Mouse (Mus musculus) forebrain, embryonic 13.5 days (tissue): ENCODE measurements at regions not wholly inside any gene's neighbourhood (a gene's known extent, or its start where the extent isn't known, plus 50 kb on each side); places are given as distances from the start of the nearest gene placed in this dataset.

Source experiments
- ATAC-seq: fragments of 200-750 bp; cut with Nextera tagmentation; 2 replicates; pipeline ENCODE4 v1.8.0; 2017
- H3K27ac ChIP-seq: fragments of 300-500 bp; sonication (generic); 2 replicates; pipeline ENCODE4 v1.5.1; 2015; ENCODE audit warnings: inconsistent platforms, mild to moderate bottlenecking, moderate library complexity
- H3K27me3 ChIP-seq: fragments of 300-500 bp; sonication (generic); 2 replicates; pipeline ENCODE4 v1.6.1; 2015; ENCODE audit warnings: mild to moderate bottlenecking, inconsistent platforms
- H3K36me3 ChIP-seq: fragments of 300-500 bp; sonication (generic); 2 replicates; pipeline ENCODE4 v1.6.1; 2015; ENCODE audit warnings: mild to moderate bottlenecking, inconsistent platforms; ENCODE audit not compliant: poor library complexity, severe bottlenecking
- H3K4me1 ChIP-seq: fragments of 300-500 bp; sonication (generic); 2 replicates; pipeline ENCODE4 v1.6.1; 2015; ENCODE audit warnings: inconsistent platforms
- H3K4me2 ChIP-seq: fragments of 300-500 bp; sonication (generic); 2 replicates; pipeline ENCODE4 v1.6.1; 2015; ENCODE audit warnings: inconsistent platforms, mild to moderate bottlenecking, moderate library complexity
- H3K4me3 ChIP-seq: fragments of 300-500 bp; sonication (generic); 2 replicates; pipeline ENCODE4 v1.5.1; 2015; ENCODE audit warnings: mild to moderate bottlenecking, inconsistent platforms
- H3K9ac ChIP-seq: fragments of 300-500 bp; sonication (generic); 2 replicates; pipeline ENCODE4 v1.6.1; 2015; ENCODE audit warnings: mild to moderate bottlenecking, inconsistent platforms
- H3K9me3 ChIP-seq: fragments of 300-500 bp; sonication (generic); replicated peaks from 2 replicates; pipeline ENCODE4 v1.6.1; 2016; ENCODE audit warnings: inconsistent platforms
- WGBS: fragments of 180-500 bp; shearing (Covaris S2); methylation state at CpG from one replicate; pipeline ENCODE4 v1.1.7; 2015; 5-methylcytosine and 5-hydroxymethylcytosine counted together

DNA sequence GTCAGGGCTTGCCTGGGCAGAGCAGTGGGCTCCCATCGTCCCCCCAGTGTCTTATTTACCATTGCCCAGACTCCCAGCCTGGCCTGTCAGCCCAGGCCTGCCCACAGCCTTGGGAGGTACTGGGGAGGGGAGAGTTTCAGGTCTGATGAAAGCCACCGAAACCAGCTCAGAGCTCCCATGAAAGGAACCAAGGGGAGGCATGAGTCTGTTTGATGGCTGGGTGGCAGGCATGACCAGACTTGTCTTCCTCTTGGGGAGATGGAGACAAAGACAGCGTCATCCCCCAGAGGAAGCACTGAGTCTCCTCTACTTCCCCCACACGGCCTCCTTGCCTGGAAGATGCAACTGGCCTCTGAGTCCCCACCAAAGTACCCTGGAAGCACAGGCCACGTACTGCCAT is 196.7 kb downstream of the Opa1 start:
- no peak for ATAC-seq
- Histone ChIP-seq H3K4me3 (no peak overlapping the region), H3K9me3 (no peaks in the 10 kb centered on the region), H3K27me3 (no peaks in the 10 kb centered on the region), H3K36me3 (no peaks in the 10 kb centered on the region), H3K4me1 (peaks cover 17% of the 10 kb centered on the region), H3K27ac (no peak overlapping the region), H3K9ac (no peak overlapping the region), H3K4me2 (no peak overlapping the region)
- WGBS = 44% methylated on average over 5 of the region's 5 CpGs

DNA sequence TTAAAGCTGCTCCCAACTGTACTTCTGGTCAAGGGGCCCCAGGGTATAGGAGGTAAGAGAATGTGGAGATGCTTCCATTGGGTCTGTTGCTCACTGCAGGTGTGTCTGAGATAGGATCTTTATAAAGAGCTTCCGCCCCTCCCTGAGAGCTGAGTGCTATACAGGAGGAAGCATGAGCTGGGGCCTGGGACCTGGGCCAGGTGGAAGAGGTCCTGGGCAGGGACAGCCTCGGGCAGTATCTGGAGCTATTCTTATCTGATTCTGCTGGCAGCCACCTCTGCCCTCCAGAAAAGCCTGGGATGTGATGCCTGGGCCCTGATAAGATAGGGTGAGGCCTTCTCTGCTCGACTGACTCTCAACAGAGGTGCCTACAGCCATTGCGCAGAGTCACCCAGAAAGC is 203.3 kb downstream of the Opa1 start:
- Histone ChIP-seq H3K4me2 (no peak overlapping the region), H3K27ac (no peak overlapping the region), H3K36me3 (no peaks in the 10 kb centered on the region), H3K27me3 (no peaks in the 10 kb centered on the region), H3K4me1 (no peaks in the 10 kb centered on the region), H3K9ac (no peak overlapping the region), H3K9me3 (no peaks in the 10 kb centered on the region), H3K4me3 (no peak overlapping the region)
- no peak for ATAC-seq
- WGBS = 90% methylated on average over 4 of the region's 4 CpGs

DNA sequence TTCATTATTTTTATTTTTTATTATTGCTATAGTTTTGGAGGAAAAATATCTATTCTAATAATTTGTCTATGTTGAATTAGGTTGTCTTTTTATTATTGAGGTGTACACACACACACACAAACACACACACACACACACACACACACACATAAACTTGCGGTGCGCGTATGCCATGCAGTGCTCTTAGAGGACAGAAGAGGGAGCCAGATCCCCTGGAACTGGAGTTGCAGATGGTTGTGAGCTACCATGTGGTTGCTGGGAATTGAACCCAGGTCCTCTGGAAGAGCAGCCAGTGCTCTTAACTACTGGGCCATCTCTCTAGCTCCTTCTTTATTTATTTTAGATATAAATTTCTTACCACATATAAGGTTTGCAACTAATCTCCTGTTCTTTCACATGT is 206.0 kb downstream of the Opa1 start:
- Histone ChIP-seq H3K27me3 (no peaks in the 10 kb centered on the region), H3K27ac (no peak overlapping the region), H3K4me2 (no peak overlapping the region), H3K9ac (no peak overlapping the region), H3K9me3 (no peaks in the 10 kb centered on the region), H3K4me1 (no peaks in the 10 kb centered on the region), H3K4me3 (no peak overlapping the region), H3K36me3 (no peaks in the 10 kb centered on the region)
- WGBS = 96% methylated on average over 3 of the region's 3 CpGs
- no peak for ATAC-seq

DNA sequence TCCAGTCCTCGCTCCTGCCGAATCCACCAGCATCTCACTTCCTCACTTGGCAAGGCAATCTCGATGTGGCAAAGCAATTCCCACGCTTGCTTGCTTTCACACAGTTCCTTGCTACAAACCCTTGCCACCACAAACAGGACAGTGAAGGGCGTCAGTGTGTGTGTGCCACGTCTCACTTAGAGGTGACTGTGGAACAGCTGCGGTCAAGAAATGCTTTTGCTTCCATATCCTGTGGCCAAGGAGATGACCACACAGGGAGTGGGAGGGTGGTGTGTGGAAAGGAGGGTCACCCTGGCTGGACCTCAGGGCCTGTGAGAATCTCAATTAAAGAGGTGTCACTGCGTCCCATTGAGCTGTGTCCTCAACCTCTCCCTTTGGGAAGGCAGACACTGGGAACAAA is 207.4 kb downstream of the Opa1 start:
- Histone ChIP-seq H3K27me3 (no peaks in the 10 kb centered on the region), H3K4me3 (no peak overlapping the region), H3K4me1 (no peaks in the 10 kb centered on the region), H3K4me2 (no peak overlapping the region), H3K9me3 (no peaks in the 10 kb centered on the region), H3K27ac (no peak overlapping the region), H3K9ac (no peak overlapping the region), H3K36me3 (no peaks in the 10 kb centered on the region)
- no peak for ATAC-seq
- 90% methylated on average over 8 of the region's 8 CpGs for WGBS

DNA sequence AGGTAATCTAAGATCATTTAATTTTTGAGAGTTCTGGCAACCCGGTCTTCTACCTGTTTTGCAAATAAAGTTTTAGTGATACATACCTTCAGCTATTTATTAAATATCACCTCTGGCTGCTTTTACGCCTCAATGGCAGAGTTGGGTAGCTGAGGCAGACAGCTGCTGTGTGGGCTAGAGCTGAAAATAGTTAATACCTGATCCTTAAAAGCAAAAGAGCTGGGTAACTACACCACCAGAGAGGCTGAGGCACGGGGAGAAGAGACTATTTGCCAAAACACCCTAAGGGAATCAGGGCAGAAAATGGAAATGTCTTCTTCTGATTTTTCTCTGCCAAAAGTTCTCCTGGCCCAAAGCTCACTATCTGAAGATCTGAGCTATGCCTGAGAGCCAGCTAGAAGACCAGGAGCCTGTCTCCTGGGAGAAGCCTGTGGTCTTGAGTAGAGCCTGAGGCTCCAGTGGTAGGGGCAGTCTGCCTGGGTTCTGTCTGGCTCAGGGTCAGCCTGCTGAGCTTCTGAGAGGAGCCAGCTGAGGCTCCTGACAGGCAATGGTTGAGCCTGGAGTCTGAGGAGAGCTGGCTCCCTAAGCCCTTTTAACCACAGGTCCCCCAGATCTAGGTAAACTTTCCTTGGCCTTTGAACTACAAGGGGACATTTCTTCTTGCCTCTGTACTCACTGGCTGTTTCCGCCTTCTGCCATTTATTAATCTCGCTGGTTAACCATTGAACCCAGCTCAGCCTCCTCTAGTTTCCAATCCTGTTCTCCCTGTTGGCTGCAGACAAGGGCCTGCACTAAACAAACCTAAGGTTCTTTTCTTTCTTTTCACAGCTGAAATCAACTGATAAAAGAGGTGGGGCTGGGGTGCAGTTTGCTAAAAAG is 208.7 kb downstream of the Opa1 start:
- 77% methylated on average over 5 of the region's 5 CpGs for WGBS
- no peaks in the 10 kb centered on the region for H3K36me3 ChIP-seq
- H3K27ac ChIP-seq = no peak overlapping the region
- H3K4me1 ChIP-seq = no peaks in the 10 kb centered on the region
- no peaks in the 10 kb centered on the region for H3K9me3 ChIP-seq
- H3K4me3 ChIP-seq = no peak overlapping the region
- no peaks in the 10 kb centered on the region for H3K27me3 ChIP-seq
- H3K4me2 ChIP-seq = no peak overlapping the region
- ATAC-seq = no peak
- no peak overlapping the region for H3K9ac ChIP-seq

DNA sequence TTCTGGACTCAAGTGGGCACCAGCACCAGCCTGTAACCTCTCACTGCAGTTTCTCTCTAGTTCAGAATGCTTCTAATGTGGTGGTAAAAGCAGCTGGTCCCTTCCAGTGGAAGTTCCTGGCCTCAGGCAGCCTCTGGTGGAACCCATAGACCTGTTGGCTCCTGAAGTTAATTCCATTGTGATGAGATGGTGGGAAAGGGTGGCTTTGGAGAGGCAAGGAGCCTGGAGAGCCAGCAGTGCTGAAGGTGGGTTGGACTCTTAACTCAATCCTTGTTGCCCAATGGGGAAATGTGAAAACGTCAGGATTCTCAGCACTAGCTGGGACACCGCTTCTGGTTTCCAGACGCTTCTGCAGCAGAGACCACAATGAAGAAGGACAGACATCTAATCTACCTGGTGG is 210.9 kb downstream of the Opa1 start:
- Histone ChIP-seq H3K4me3 (no peak overlapping the region), H3K4me2 (no peak overlapping the region), H3K27me3 (no peaks in the 10 kb centered on the region), H3K9me3 (no peaks in the 10 kb centered on the region), H3K4me1 (no peaks in the 10 kb centered on the region), H3K9ac (no peak overlapping the region), H3K27ac (no peak overlapping the region), H3K36me3 (no peaks in the 10 kb centered on the region)
- WGBS = 94% methylated on average over 3 of the region's 3 CpGs
- no peak for ATAC-seq

DNA sequence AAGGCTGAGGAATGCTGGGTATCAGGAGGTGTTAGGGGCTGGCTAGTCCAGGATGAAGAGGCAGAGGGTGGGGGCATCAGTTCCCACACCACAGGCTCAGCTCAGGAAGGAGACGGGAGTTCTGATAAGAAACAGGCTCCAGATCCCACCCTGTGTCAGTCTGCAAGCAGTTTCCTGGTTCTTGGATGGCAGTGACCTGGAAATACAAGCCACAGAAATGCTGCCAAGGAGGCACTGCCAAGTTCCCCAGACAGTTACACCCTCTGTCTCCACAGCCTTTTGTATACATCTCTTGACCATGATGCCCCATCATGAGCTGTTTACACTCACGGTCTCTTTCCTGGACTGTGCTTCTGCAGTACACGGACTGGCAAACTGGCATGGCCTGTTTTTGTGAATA is 220.1 kb downstream of the Opa1 start:
- no peak for ATAC-seq
- H3K27ac ChIP-seq = no peak overlapping the region
- no peaks in the 10 kb centered on the region for H3K9me3 ChIP-seq
- H3K4me3 ChIP-seq = no peak overlapping the region
- peaks cover 6% of the 10 kb centered on the region; the same call in 1 of the 2 replicates for H3K27me3 ChIP-seq
- WGBS = 66% methylated on average over 3 of the region's 3 CpGs
- H3K36me3 ChIP-seq = no peaks in the 10 kb centered on the region
- H3K4me2 ChIP-seq = no peak overlapping the region
- peaks cover 16% of the 10 kb centered on the region for H3K4me1 ChIP-seq
- H3K9ac ChIP-seq = no peak overlapping the region

DNA sequence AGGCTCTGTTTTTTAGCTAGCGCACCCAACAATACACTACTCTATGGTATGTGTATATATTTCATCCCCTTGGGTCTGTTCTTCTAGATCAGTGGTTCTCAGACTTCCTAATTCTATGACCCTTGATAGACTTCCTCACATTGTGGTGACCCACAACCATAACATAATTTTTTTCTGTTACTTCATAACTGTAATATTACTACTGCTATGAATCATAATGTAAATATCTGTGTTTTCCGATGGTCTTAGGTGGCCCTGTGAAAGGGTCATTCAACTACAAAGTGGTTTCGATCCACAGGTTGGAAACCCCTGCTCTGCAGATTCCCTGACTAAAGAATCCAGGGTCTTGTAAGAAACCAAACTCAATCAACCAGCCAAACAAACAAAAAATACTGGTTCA is 220.8 kb downstream of the Opa1 start:
- Histone ChIP-seq H3K9me3 (no peaks in the 10 kb centered on the region), H3K4me1 (peaks cover 16% of the 10 kb centered on the region), H3K36me3 (no peaks in the 10 kb centered on the region), H3K27ac (no peak overlapping the region), H3K27me3 (peaks cover 6% of the 10 kb centered on the region; the same call in 1 of the 2 replicates), H3K4me2 (no peak overlapping the region), H3K9ac (no peak overlapping the region), H3K4me3 (no peak overlapping the region)
- WGBS = 85% methylated on average over 3 of the region's 3 CpGs
- ATAC-seq = no peak

DNA sequence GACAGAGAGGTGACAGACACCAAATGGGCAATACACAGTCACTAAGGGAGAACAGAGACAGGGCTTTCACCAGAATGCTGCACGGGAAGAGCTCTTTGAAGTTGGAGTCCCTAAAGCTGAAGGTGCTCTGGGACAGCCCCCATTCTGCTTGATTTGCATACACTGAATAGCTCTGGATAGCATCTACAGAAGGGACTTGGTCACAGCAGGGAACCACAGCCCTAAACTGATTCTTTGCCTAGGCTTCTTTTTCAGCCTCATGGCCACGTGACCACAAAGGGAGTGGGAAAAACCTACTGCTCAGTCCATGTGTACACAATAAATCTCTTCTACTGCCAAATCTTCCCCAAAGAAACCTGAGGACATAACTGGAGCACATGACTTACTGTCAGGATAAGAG is 221.3 kb downstream of the Opa1 start:
- Histone ChIP-seq H3K4me3 (no peak overlapping the region), H3K36me3 (no peaks in the 10 kb centered on the region), H3K9me3 (no peaks in the 10 kb centered on the region), H3K27ac (no peak overlapping the region), H3K4me1 (peaks cover 16% of the 10 kb centered on the region), H3K27me3 (peaks cover 6% of the 10 kb centered on the region; the same call in 1 of the 2 replicates), H3K4me2 (no peak overlapping the region), H3K9ac (no peak overlapping the region)
- ATAC-seq = no peak
- 10% methylated on average over 2 of the region's 2 CpGs for WGBS

DNA sequence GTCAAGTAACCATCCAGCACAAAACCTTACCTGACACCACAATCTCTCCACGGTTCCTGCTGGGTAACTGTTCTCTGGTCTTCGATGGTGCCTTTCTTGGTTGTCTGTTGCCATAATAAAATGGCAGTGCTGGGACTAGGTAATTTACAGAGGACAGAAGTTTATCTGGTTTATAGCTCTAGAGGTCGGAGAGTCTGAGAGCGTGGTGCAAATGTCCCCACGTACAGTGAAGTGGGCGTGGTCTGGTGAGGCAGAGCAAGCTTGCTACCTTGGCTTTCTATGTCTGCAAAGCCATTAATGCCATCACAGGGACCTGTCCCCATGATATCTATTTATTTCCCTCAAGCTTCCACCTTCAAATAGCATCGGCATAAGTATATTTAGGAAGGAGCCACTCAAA is 223.0 kb downstream of the Opa1 start:
- H3K4me1 ChIP-seq = peaks cover 16% of the 10 kb centered on the region
- no peaks in the 10 kb centered on the region for H3K9me3 ChIP-seq
- no peak overlapping the region for H3K27ac ChIP-seq
- H3K4me2 ChIP-seq = no peak overlapping the region
- H3K36me3 ChIP-seq = no peaks in the 10 kb centered on the region
- peaks cover 6% of the 10 kb centered on the region; the same call in 1 of the 2 replicates for H3K27me3 ChIP-seq
- no peak overlapping the region for H3K4me3 ChIP-seq
- 92% methylated on average over 7 of the region's 7 CpGs for WGBS
- ATAC-seq = no peak
- H3K9ac ChIP-seq = no peak overlapping the region

DNA sequence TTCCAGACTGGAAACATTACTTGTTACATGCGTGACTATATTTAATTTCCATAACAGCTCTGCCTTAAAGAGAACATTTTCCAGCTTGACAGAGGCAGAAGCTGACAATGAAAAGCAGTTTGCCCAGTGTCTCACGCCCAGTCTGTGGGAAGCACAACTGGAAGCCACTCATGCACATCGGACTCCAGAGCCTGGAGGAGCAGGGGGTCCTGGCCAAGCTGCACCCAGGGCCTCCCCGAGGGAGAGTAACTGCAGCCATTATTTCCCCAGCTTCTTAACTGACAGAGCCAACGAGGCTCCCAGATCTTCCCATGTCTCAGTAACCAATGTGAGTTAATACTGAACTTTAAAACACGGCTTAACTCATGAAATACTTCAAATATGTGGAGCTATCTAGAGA is 223.5 kb downstream of the Opa1 start:
- Histone ChIP-seq H3K9me3 (no peaks in the 10 kb centered on the region), H3K36me3 (no peaks in the 10 kb centered on the region), H3K27me3 (peaks cover 2% of the 10 kb centered on the region; the same call in 1 of the 2 replicates), H3K9ac (no peak overlapping the region), H3K4me3 (no peak overlapping the region), H3K4me2 (no peak overlapping the region), H3K27ac (no peak overlapping the region), H3K4me1 (peaks cover 12% of the 10 kb centered on the region)
- no peak for ATAC-seq
- 56% methylated on average over 6 of the region's 6 CpGs for WGBS

DNA sequence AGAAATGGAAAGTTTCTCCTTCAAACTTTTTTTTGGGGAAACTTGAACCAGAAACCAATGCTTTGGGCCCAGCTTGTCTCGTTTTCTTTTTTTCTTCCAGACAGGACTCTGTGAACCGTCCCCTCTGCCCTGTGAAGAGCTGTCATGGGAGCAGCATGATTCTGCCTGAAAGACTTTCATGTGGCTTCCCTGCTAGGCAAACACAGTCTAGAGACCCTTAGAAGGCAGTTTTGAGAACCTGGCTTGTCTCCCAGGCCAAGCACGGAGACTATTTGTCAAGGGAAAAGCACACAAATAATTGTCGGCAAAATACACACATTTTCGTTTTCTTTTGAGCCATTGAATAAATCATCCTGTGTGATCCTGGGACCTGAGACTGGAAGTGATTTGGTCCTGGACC is 228.7 kb downstream of the Opa1 start:
- Histone ChIP-seq H3K4me1 (peaks cover 2% of the 10 kb centered on the region; the same call in 1 of the 2 replicates), H3K9me3 (no peaks in the 10 kb centered on the region), H3K36me3 (no peaks in the 10 kb centered on the region), H3K4me3 (no peak overlapping the region), H3K27ac (no peak overlapping the region), H3K27me3 (no peaks in the 10 kb centered on the region), H3K9ac (no peak overlapping the region), H3K4me2 (no peak overlapping the region)
- WGBS = 79% methylated on average over 5 of the region's 5 CpGs
- ATAC-seq = no peak

DNA sequence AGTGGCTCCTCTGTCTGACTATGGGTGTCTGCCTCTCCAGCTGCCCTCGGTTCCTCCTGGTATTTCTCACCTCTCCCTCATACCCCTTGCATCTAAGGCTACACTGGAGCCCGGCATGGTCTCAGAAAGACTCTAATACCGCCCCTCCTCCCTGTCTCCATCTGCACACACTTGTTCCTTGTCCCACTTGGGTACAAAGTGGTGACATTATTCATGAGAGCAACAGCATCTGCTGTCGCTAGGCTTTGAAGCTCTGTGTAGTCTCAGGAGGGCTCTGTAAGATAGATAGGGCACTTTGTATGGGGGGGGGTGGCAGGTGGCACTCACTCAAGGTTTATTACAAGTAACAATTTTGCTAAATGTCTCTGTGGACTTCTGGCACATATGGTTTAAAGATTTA is 229.7 kb downstream of the Opa1 start:
- Histone ChIP-seq H3K4me1 (peaks cover 10% of the 10 kb centered on the region), H3K9ac (no peak overlapping the region), H3K4me2 (no peak overlapping the region), H3K4me3 (no peak overlapping the region), H3K27me3 (no peaks in the 10 kb centered on the region), H3K9me3 (no peaks in the 10 kb centered on the region), H3K27ac (no peak overlapping the region), H3K36me3 (no peaks in the 10 kb centered on the region)
- 68% methylated on average over 4 of the region's 4 CpGs for WGBS
- peak; percentile 37; the same call in 1 of the 2 replicates for ATAC-seq
